In the genomic region with DNA sequence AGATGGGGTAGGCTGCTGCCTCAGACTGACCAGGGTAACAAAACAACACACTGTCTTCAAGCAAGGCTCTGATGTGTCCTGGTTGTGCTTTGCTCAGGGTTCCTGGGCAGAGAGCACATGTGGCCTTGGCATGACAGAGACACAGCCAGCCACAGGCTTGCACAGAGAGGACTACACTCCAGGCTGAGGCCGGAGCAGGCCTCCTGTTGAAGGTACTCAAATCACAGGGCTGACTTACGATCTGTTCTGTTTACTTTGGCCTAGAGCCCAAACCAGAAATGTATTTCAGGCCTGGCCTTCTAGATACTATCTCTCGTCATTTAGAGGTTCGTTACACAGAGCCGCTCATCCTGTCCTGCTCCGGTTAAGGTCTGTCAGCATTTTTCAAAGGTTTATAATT, we compare ENCODE assay signal across 8 mouse cellular contexts.
DNase-seq lines count a peak whose midpoint lies in the region; ATAC-seq lines count a peak whose summit lies in the region.

No protein-coding gene starts in this region.

- ATAC-seq in liver, embryonic 15.5 days (ENCODE audit: insufficient read depth) = peak; percentile 69
- ATAC-seq in monocyte, adult 5-6 weeks (replicated peaks; ENCODE audit: insufficient number of reproducible peaks, low FRiP score, low TSS enrichment, poor library complexity, severe bottlenecking) = no peak

- H3K4me2 ChIP-seq in liver, embryonic 15.5 days = no peak overlapping the region

- no peaks in the 10 kb centered on the region for H3K27me3 ChIP-seq in liver, embryonic 15.5 days

- 57% methylated on average over 6 of the region's 6 CpGs for WGBS in liver, embryonic 15.5 days (ENCODE audit: insufficient replicate concordance)

- peaks cover 5% of the 10 kb centered on the region; the same call in 1 of the 2 replicates for H3K4me1 ChIP-seq in liver, embryonic 15.5 days (replicated peaks)

- no peak overlapping the region for H3K27ac ChIP-seq in liver, embryonic 15.5 days (replicated peaks)

- no peak overlapping the region for H3K4me3 ChIP-seq in liver, embryonic 15.5 days (replicated peaks)

- DNase-seq in embryo, embryonic 10.5 days (ENCODE audit: low spot score) = peak; percentile 36
- DNase-seq in embryo, embryonic 9.5 days (ENCODE audit: extremely low spot score) = no peak
- DNase-seq in 416B (ENCODE audit: low read depth) = peak; percentile 51
- peak; percentile 84 for DNase-seq in fat pad, adult 2 months (ENCODE audit: extremely low read depth, low read depth, low spot score)
- DNase-seq in B cell, adult 2 months = no peak
- DNase-seq in layer of hippocampus, postnatal 25 days (ENCODE audit: extremely low spot score in 1 of 2, low spot score in 1 of 2) = no peak

- no peaks in the 10 kb centered on the region for H3K9me3 ChIP-seq in liver, embryonic 15.5 days (replicated peaks)

- H3K36me3 ChIP-seq in liver, embryonic 15.5 days (replicated peaks) = no peaks in the 10 kb centered on the region

- no peak overlapping the region for H3K9ac ChIP-seq in liver, embryonic 15.5 days

Comparison
In these comparisons a context has a peak if more than half of its experiments do, and no peak if none do; other contexts are left out.
1. DNase-seq: peak in embryo, embryonic 10.5 days (single experiment), 416B (single experiment) and fat pad, adult 2 months (single experiment); none in embryo, embryonic 9.5 days (single experiment), B cell, adult 2 months (0 of 2) and layer of hippocampus, postnatal 25 days (0 of 2).